Mouse (Mus musculus): ENCODE data around the gene Mdc1. TPM values are rescaled to one million over a fixed set of nuclear protein-coding genes. Genes with fewer than 3 reads are reported as not detected.

The Mdc1 gene
- polyA plus RNA-seq, 1 experiment from 2014 or later, result 10.0 TPM

- 5% methylated on average over 66 of the region's 66 CpGs for WGBS (ENCODE audit: insufficient replicate concordance)
- H3K9ac ChIP-seq (ENCODE audit: low read depth, low read length), result peak within 1 kb of the TSS; percentile 91
- H3K9me3 ChIP-seq (replicated peaks; ENCODE audit: control insufficient read depth, low read length), result no peaks in the 10 kb centered on the region
- peak within 1 kb of the TSS; percentile 78 for H3K27ac ChIP-seq (ENCODE audit: low read length)
- peak within 1 kb of the TSS; percentile 85 for H3K4me3 ChIP-seq (ENCODE audit: low read depth, low read length)
- H3K4me2 ChIP-seq (ENCODE audit: low read depth, low read length), result peak within 1 kb of the TSS; percentile 74
- H3K36me3 ChIP-seq (ENCODE audit: control insufficient read depth, insufficient read depth), result peaks cover 31% of the 10 kb centered on the region
- peaks cover 15% of the 10 kb centered on the region for H3K4me1 ChIP-seq (ENCODE audit: control insufficient read depth, low read depth, low read length)
- ATAC-seq (ENCODE audit: low read depth), result peak; percentile 96
- H3K27me3 ChIP-seq (ENCODE audit: control insufficient read depth, insufficient read depth, low read depth, low read length), result no peaks in the 10 kb centered on the region
Measured at GRCm38 (mm10) chr17:35879245-35880057, 38.1 kb downstream of the Mdc1 start, which contains the start of gene Dhx16. TSS of gene Dhx16 (plus strand) at chr17:35879819.

- no peak for ATAC-seq (ENCODE audit: low read depth)
- 89% methylated on average over 17 of the region's 17 CpGs for WGBS (ENCODE audit: insufficient replicate concordance)
- H3K4me3 ChIP-seq (ENCODE audit: low read depth, low read length), result no peak overlapping the region
- H3K27me3 ChIP-seq (ENCODE audit: control insufficient read depth, insufficient read depth, low read depth, low read length), result no peaks in the 10 kb centered on the region
- no peak overlapping the region for H3K9ac ChIP-seq (ENCODE audit: low read depth, low read length)
- peaks cover 11% of the 10 kb centered on the region for H3K4me1 ChIP-seq (ENCODE audit: control insufficient read depth, low read depth, low read length)
- peaks cover 49% of the 10 kb centered on the region for H3K36me3 ChIP-seq (ENCODE audit: control insufficient read depth, insufficient read depth)
- H3K4me2 ChIP-seq (ENCODE audit: low read depth, low read length), result no peak overlapping the region
- no peak overlapping the region for H3K27ac ChIP-seq (ENCODE audit: low read length)
- H3K9me3 ChIP-seq (replicated peaks; ENCODE audit: control insufficient read depth, low read length), result no peaks in the 10 kb centered on the region
Measured at GRCm38 (mm10) chr17:35882924-35883323, 41.6 kb downstream of the Mdc1 start.

GRCm38 (mm10) chr17:35883777-35884176 is 42.5 kb downstream of the Mdc1 start:
- Histone ChIP-seq H3K27me3 (ENCODE audit: control insufficient read depth, insufficient read depth, low read depth, low read length) (no peaks in the 10 kb centered on the region), H3K36me3 (ENCODE audit: control insufficient read depth, insufficient read depth) (peaks cover 54% of the 10 kb centered on the region), H3K9me3 (replicated peaks; ENCODE audit: control insufficient read depth, low read length) (no peaks in the 10 kb centered on the region), H3K27ac (ENCODE audit: low read length) (no peak overlapping the region), H3K9ac (ENCODE audit: low read depth, low read length) (no peak overlapping the region), H3K4me1 (ENCODE audit: control insufficient read depth, low read depth, low read length) (peaks cover 11% of the 10 kb centered on the region), H3K4me3 (ENCODE audit: low read depth, low read length) (no peak overlapping the region), H3K4me2 (ENCODE audit: low read depth, low read length) (no peak overlapping the region)
- WGBS (ENCODE audit: insufficient replicate concordance), result 89% methylated on average over 14 of the region's 14 CpGs
- no peak for ATAC-seq (ENCODE audit: low read depth)

GRCm38 (mm10) chr17:35887725-35888124 is 46.4 kb downstream of the Mdc1 start:
- Histone ChIP-seq H3K4me1 (ENCODE audit: control insufficient read depth, low read depth, low read length) (no peaks in the 10 kb centered on the region), H3K36me3 (ENCODE audit: control insufficient read depth, insufficient read depth) (peaks cover 66% of the 10 kb centered on the region), H3K4me3 (ENCODE audit: low read depth, low read length) (no peak overlapping the region), H3K27me3 (ENCODE audit: control insufficient read depth, insufficient read depth, low read depth, low read length) (no peaks in the 10 kb centered on the region), H3K9me3 (replicated peaks; ENCODE audit: control insufficient read depth, low read length) (no peaks in the 10 kb centered on the region), H3K27ac (ENCODE audit: low read length) (no peak overlapping the region), H3K4me2 (ENCODE audit: low read depth, low read length) (no peak overlapping the region), H3K9ac (ENCODE audit: low read depth, low read length) (no peak overlapping the region)
- WGBS (ENCODE audit: insufficient replicate concordance), result 80% methylated on average over 13 of the region's 17 CpGs
- ATAC-seq (ENCODE audit: low read depth), result no peak

GRCm38 (mm10) chr17:35896781-35897643 is 55.7 kb downstream of the Mdc1 start, which contains the start of gene 2310061I04Rik:
TSS of gene 2310061I04Rik (minus strand) at chr17:35897431.
- Histone ChIP-seq H3K9me3 (replicated peaks; ENCODE audit: control insufficient read depth, low read length) (no peaks in the 10 kb centered on the region), H3K36me3 (ENCODE audit: control insufficient read depth, insufficient read depth) (peaks cover 10% of the 10 kb centered on the region), H3K4me1 (ENCODE audit: control insufficient read depth, low read depth, low read length) (peaks cover 13% of the 10 kb centered on the region), H3K9ac (ENCODE audit: low read depth, low read length) (peak within 1 kb of the TSS; percentile 93), H3K4me3 (ENCODE audit: low read depth, low read length) (peak within 1 kb of the TSS; percentile 91), H3K27ac (ENCODE audit: low read length) (peak within 1 kb of the TSS; percentile 80), H3K27me3 (ENCODE audit: control insufficient read depth, insufficient read depth, low read depth, low read length) (no peaks in the 10 kb centered on the region), H3K4me2 (ENCODE audit: low read depth, low read length) (peak within 1 kb of the TSS; percentile 97)
- WGBS (ENCODE audit: insufficient replicate concordance), result under 1% methylated on average over 85 of the region's 86 CpGs
- peak; percentile 95 for ATAC-seq (ENCODE audit: low read depth)

GRCm38 (mm10) chr17:35897644-35898573 is 56.6 kb downstream of the Mdc1 start:
- Histone ChIP-seq H3K36me3 (ENCODE audit: control insufficient read depth, insufficient read depth) (peaks cover 6% of the 10 kb centered on the region; the same call in 1 of the 2 replicates), H3K27ac (ENCODE audit: low read length) (peak overlapping the region; percentile 53), H3K4me1 (ENCODE audit: control insufficient read depth, low read depth, low read length) (peaks cover 13% of the 10 kb centered on the region), H3K4me2 (ENCODE audit: low read depth, low read length) (peak overlapping the region; percentile 97), H3K4me3 (ENCODE audit: low read depth, low read length) (peak overlapping the region; percentile 91), H3K9me3 (replicated peaks; ENCODE audit: control insufficient read depth, low read length) (no peaks in the 10 kb centered on the region), H3K9ac (ENCODE audit: low read depth, low read length) (peak overlapping the region; percentile 54), H3K27me3 (ENCODE audit: control insufficient read depth, insufficient read depth, low read depth, low read length) (no peaks in the 10 kb centered on the region)
- 31% methylated on average over 23 of the region's 23 CpGs for WGBS (ENCODE audit: insufficient replicate concordance)
- peak; percentile 37; the same call in 1 of the 2 replicates for ATAC-seq (ENCODE audit: low read depth)

- Histone ChIP-seq H3K36me3 (ENCODE audit: control insufficient read depth, insufficient read depth) (no peaks in the 10 kb centered on the region), H3K27ac (ENCODE audit: low read length) (no peak overlapping the region), H3K4me2 (ENCODE audit: low read depth, low read length) (no peak overlapping the region), H3K27me3 (ENCODE audit: control insufficient read depth, insufficient read depth, low read depth, low read length) (no peaks in the 10 kb centered on the region), H3K4me3 (ENCODE audit: low read depth, low read length) (no peak overlapping the region), H3K9ac (ENCODE audit: low read depth, low read length) (no peak overlapping the region), H3K9me3 (replicated peaks; ENCODE audit: control insufficient read depth, low read length) (no peaks in the 10 kb centered on the region), H3K4me1 (ENCODE audit: control insufficient read depth, low read depth, low read length) (peaks cover 13% of the 10 kb centered on the region)
- no peak for ATAC-seq (ENCODE audit: low read depth)
- WGBS (ENCODE audit: insufficient replicate concordance), result 24% methylated on average over 3 of the region's 3 CpGs
Measured at GRCm38 (mm10) chr17:35900636-35901035, 59.3 kb downstream of the Mdc1 start.

- Histone ChIP-seq H3K9ac (ENCODE audit: low read depth, low read length) (no peak overlapping the region), H3K27ac (ENCODE audit: low read length) (no peak overlapping the region), H3K4me2 (ENCODE audit: low read depth, low read length) (no peak overlapping the region), H3K27me3 (ENCODE audit: control insufficient read depth, insufficient read depth, low read depth, low read length) (no peaks in the 10 kb centered on the region), H3K4me3 (ENCODE audit: low read depth, low read length) (no peak overlapping the region), H3K4me1 (ENCODE audit: control insufficient read depth, low read depth, low read length) (no peaks in the 10 kb centered on the region; the same call in 1 of the 2 replicates), H3K9me3 (replicated peaks; ENCODE audit: control insufficient read depth, low read length) (no peaks in the 10 kb centered on the region), H3K36me3 (ENCODE audit: control insufficient read depth, insufficient read depth) (no peaks in the 10 kb centered on the region)
- ATAC-seq (ENCODE audit: low read depth), result no peak
- 64% methylated on average over 9 of the region's 9 CpGs for WGBS (ENCODE audit: insufficient replicate concordance)
Measured at GRCm38 (mm10) chr17:35903343-35903991, 62.2 kb downstream of the Mdc1 start.

Measured in liver, embryonic 16.5 days (tissue).